Mouse (Mus musculus) lung, adult 10 weeks (tissue): ENCODE measurements around the gene Gm21874. TPM values are rescaled to one million over a fixed set of nuclear protein-coding genes. Genes with fewer than 3 reads are reported as not detected.

Source experiments
- polyA plus RNA-seq: library from polyadenylated mRNA; stranded (reverse); fragments of 350-450 nt; fragmentation: Illumina TruSeq; extraction: RNeasy Lipid Tissue Mini Kit (QIAGEN cat#74804); gene quantifications from one replicate; pipeline ENCODE4 v1.2.3, GENCODE M21; 2014; ENCODE audit warnings: low read depth, low replicate concordance; ENCODE audit not compliant: insufficient read depth

The Gm21874 gene
- not detected for polyA plus RNA-seq

DNA sequence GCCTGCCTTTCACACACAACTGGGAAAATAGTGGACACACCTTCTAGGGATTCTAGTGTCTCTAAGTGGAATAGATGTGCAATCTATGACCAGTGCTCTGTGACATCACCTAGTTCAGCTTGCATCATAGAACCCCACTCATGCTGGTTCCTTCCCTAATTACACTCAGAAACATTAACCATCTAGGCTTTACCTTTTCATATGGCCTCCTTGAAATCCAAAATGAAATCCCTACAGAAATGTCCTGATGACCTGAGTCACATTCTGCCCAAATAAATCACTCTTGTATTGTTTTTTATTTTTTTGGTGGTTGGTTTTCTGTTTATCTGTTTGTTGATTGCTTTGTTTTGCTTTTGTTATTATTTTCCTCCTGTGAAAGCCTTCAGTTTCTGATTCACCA, at the start of gene Gm21874:
Gm21874 (minus strand) TSS at position 101 of the 400 bp plus-strand sequence.

Other genes starting within 250 kb of the Gm21874 start
- gene Gm21721, start 214.0 kb downstream of the Gm21874 start, polyA plus RNA-seq = not detected
- not detected for gene Gm21812, start 69.0 kb downstream of the Gm21874 start, polyA plus RNA-seq